Mouse (Mus musculus) common myeloid progenitor, adult 5-6 weeks (primary cell): ENCODE measurements around the gene Hspa13. TPM values are rescaled to one million over a fixed set of nuclear protein-coding genes. Genes with fewer than 3 reads are reported as not detected.

ENCODE experiments used
- ATAC-seq: replicated peaks from 2 replicates; pipeline ENCODE4 v1.8.0; 2016; ENCODE audit warnings: low read depth, mild to moderate bottlenecking, moderate TSS enrichment, inconsistent platforms; ENCODE audit not compliant: poor library complexity, severe bottlenecking
- total RNA-seq: library from RNA; stranded (forward); fragments of 200-1000, 187-1606 nt; gene quantifications from 2 replicates; pipeline ENCODE4 v1.2.3, GENCODE M21; 2017

The Hspa13 gene
- 30.3 and 31.6 TPM in 2 replicates for total RNA-seq

DNA sequence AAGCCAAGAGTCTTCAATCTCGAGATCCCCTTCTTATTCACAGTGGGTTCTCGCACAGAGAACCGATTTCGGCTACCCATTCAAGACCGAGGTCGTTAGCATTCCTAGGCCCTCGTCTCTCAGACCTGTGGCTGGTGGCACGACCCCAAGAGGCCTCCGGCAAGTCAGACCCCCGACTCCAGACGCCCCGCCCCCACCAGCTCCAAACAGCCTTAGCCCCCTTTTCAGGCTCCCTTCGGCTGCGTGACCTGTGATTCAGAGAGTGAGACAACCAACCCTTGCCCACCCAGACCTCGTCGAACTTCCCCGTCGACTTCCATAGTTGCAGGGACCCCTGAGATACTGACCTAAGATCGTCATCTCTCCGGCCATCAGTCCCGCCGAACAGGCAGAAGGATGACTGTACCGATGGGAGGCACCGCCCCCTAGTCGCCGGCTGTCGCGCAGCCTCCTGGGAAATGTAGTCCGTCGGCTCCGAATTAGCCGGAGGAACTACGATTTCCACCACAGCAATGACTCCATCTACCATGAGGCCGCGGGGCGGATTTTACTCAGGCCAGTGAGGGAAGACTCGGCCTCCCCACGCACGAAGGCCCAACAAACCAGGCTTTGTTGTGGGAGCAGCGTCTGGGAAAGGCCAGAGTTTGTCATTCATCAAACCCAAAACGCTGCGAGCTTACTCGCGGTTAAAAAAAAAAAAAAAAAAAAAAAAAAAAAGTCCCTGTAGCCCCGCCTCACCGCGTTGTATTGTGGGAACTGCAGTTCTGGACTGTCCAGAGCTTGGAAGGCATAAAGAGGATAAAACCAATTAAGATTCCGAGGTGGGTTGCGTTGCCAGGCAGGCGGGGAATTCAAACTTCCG, at the start of gene Hspa13:
Hspa13 (minus strand) TSS at position 717 of the 862 bp plus-strand sequence.
- peak; percentile 96 for ATAC-seq

DNA sequence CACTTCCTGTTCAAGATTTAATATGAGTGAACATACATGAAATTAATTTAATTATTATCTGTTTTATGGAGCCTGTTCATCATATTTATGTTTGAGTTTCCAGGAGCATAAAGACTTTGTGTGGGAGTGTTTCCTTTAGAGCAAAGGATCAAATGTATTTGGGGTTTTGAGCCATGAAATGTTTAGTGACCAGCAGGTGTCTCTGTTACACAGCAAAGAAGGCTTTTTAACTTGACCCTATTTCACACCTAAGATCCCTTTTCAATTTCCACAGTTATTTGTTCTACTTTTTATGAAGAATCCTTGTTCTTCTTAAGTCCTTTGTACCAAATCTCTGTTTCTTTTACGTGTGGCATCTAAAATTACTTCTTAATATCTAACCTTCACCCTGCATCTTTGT, 12.4 kb upstream of the Hspa13 start:
- peak; percentile 89 for ATAC-seq

DNA sequence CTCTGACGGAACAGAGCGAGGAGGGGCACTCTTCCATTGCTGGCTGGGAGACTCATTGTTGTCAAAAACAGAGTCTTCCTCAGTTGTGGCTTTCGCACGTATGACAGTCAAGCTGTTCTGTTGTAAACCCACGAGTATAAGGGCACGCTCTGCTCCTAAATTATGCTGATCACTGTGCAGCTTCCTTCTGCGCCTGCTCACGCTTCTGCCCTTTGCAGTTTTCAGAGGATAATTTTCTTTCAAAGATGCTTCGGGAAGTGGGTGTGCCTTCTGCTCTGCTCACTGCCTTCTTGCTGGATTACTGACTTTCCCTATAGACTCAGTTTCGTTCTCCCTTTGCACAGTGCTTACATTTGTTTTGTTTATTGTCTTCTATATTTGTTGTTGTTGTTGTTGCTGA, 6.3 kb upstream of the Hspa13 start:
- no peak for ATAC-seq

DNA sequence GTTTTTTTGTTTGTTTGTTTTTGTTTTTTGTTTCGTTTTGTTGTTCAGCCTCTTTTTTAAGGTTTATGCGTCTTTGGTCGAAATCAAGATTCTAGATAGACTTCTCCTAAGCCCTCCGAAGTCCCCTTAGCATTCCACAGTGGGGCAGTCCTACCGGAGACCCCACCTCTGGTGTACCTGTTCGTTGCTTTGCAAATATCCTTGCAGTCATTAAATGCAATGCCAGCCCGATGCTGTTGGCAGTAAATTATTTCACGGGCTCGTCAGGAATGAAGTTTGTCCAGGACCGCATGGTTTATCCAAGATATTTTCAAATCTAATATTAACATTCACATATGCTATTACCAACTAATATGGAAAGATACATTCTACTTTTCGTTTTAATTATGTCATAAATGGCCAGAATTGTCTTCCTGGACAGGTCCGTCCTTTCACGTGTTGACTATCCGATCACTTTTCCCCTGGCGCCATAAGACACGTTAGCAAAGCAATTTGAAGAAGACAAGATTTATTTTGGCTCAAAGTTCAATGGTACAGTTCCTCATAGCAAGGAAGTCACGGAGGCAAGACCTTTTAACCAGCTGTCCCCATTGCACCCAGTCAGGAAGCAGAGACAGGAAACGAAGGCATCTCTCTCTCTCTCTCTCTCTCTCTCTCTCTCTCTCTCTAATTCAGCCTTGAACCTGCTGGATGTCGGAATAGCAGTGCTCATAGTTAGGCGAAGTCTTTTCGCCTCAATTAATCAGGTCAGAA, 522 bp upstream of the Hspa13 start:
- peak; percentile 26 for ATAC-seq

DNA sequence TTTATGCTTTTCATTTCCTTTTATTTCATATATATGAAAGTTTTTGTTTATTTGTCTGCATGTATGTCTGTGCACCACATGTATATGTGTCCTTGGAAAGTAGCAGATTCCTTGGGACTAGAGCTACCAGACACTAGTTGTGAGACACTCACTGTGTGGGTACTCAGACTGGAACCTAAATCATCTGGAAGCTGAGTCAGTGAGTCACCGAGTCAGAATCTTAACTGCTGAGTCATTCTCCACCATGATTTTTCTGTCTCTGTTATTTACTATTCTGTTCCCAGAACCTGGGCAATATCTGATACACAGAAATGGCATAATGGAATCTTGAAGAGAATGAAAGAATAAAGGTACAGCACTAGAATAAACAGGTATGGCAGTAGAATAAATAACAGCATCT, 14.0 kb downstream of the Hspa13 start:
- ATAC-seq: no peak

DNA sequence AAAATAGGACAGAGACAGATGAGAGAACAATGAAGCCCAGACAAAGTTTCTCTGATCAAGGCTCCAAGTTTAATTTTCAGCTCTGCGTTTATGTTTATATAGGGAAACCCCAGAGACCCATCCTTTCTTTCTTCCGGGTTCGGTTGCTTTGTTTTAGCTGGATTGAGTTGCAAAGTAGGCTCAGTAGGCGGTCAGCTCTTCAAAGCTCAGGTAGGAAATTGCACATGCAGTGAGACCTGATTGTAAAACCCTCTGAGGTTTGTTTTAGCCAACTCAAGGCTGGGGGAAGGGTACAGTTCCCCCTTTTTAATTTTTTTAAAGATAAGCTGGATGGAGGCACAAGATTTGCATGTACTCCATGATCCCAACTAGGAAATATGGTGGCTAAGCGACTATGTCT, 16.8 kb downstream of the Hspa13 start:
- no peak for ATAC-seq

DNA sequence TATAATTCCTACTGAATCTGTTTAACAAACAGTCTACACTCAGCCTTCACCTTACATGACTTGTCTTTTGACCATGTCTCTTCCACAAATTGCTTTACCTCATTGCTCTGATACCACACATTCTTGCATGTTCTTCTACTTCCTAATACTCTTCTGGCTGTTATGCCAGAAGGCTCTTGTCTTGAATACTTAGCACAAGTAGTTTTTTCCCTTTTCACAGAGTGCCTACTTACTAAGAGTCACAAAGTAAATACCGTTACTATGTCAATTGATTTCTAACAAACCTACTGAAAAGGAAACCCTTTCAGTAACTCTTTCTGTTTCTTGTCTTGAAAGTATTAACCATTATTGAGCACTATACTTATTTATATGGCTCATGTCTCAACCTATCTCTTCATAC, 18.0 kb downstream of the Hspa13 start:
- no peak for ATAC-seq

DNA sequence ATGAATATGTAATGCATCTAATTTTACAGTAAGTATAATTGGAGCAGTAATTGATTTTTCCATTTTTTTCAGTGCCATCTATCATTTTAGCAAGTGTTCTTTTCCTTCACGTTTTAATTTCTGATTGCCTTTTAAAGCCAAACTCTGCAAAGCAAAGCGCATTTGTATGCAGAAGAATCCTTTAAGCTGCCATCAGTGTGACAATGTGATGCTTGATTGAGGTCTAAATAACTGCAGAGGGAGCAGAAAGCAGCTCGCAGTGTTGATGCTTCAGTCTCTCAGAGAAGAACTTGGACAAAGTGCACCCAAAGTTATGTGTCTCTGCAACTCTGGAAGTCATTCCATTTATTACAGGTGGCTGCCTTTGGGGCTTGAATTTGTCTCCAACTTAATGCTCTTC, 22.9 kb downstream of the Hspa13 start:
- ATAC-seq: no peak

DNA sequence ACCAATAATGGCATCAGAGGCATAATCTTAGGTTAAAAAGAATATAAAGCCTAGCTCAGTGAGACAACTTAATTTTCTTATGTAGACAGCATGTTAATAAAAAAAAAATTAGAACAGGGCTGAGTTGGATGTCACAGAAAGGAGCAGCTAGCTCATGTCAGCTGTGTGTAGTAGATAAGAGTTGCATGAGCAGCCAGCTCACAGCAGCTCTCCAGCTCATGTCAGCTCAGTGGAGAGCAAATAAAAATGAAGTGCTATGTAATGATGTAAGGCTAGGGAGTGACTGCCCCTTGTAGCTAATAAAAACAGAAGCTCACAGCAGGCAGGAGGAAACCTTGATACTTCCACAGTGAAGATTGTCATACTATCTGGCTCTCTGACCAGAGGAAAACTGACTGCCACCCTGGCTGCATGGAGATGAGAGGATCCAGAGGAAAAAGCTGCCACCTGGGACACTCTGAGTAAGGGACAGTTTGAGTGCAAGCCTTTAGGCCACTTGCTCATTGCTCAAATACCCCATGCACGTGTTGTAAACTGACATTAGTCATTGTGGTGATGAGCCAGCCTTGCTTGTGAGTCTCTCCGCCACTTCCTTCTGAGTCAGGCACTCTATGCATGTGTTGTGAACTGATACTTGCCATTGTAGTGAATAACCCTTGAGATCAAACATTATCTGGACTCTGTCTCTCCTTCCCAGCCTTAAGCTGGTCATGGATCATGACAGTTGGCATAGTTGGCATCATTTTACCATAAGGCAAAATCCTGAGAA, 49.3 kb downstream of the Hspa13 start:
- peak; percentile 93 for ATAC-seq

DNA sequence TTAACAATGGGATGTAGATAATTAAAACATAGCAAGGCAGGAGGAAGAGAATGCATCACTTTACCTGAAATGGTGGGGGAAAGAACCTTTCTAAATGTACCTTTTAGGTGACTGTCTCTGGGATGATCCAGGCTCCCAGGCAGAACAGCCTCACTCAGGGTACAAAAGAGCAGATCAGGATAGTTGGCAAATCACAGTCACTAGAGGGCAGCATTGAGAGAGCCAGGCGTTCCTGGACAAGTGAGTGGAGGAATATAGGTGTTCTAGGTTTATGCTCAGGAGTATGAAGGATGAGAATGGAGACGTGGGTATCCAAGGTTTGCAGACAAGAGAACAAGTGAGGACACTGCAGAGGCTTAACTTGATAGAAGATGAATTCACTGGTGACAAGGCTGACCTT, 70.7 kb downstream of the Hspa13 start:
- ATAC-seq: peak; percentile 89

Other genes with a start within 250 kb of the Hspa13 start
- not detected in 2 replicates for gene Lipi, start 181.0 kb downstream of the Hspa13 start, total RNA-seq
- 0.39 and 0.91 TPM in 2 replicates for gene Rbm11, start 174.3 kb downstream of the Hspa13 start, total RNA-seq